Mouse (Mus musculus) lung, adult 18-20 months (tissue): ENCODE results near the gene Syt13.
A peak's percentile ranks its signal among the peaks of the same experiment; 100 is the strongest.

Source experiments
- DNase-seq, 2 experiments: peaks; one replicate each; pipeline ENCODE4 v3.0.0; 2022; ENCODE audit warnings: mixed read lengths in 2 of 2

Syt13 gene

DNA sequence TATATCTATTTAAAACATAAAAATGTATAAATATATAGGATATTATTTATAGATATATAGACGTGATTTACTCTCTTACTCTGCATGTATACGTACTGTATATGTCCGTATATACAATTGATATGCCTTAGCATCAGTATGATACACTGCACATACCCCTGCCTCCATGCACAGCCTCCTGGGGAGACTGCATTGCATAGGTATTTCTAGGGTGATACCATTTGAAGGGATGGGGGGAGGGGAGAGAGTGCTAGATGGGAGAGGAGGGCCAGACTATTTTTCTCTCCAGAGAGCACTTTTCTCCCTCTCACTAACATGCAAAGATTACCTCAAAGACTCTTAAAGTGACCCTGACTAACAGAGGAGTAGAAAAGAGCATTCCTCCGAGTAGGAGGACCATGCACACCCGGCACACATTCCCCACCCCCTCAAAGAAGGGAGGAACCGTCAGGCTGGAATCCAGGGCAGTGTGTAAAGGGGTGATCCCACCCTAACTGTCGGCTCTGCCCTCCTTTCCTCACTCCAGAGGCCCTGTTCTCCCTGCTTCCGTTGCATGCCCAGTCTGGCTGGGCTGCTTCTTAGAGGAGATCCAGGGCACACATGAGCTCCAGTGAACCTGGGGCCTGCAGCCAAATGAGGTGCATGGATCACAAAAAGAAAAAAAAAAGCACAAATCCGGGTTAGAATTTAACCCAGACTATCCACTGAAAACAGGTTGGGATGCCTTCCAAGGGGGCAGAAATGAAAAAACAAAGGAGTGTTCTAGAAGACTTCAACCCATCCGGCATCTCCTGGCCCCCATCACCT, 52.3 kb downstream of the Syt13 start:
- DNase-seq: peak; percentile 69 to 74

DNA sequence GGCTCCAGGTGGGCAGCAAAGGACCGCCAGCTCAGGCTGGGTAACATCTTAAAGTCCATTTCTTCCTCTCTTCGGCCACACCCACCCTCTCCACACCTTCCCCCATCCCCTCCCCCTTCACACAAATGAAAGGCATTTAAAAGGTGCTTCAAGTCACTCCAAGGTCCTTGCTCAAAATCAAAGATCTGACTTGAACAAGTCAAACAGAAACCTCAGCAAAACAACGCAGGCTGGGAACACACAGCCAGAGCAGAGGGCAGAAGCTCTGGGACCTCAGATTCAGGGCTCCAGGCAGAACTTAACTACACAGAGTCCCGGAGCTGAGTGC, 52.9 kb downstream of the Syt13 start:
- peak; percentile 47 to 57 for DNase-seq

DNA sequence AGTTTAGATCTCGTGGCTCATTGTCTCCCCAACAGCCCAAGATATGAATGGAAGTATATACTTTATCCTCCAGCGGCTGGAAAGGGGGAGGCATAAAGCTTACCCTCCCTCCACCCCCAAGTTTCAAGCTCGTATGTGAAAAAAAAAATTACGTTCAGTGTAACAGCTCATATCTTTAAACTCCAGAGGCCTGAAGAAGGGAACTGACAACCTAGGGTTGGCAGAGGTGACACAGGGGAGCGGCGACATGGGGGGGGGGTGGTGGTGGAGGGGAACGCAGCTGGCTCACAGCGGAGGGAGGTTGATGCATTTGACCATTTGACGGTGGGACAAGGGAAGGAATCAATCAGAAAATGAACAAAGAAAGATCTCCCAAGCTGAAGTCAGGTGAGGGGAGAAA, 56.2 kb downstream of the Syt13 start:
- no peak for DNase-seq

DNA sequence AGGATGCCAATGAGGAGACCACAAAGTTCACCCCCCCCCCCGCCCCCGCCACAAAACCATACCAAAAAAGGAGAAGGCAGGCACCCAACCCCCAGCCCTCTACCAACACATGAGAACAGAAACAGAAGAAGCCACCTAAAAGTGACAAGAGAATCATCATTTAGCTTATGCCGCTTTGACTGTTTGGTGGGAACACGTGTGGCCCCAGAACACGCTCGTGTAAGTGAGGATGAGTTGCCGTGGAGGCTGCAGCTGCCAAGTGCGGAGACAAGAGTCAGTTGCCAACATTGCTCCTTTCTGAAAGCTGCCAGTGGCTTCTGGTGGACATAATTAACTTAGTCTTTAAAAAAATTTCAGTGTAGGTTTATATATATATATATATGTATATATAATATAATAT, 56.6 kb downstream of the Syt13 start:
- no peak for DNase-seq

DNA sequence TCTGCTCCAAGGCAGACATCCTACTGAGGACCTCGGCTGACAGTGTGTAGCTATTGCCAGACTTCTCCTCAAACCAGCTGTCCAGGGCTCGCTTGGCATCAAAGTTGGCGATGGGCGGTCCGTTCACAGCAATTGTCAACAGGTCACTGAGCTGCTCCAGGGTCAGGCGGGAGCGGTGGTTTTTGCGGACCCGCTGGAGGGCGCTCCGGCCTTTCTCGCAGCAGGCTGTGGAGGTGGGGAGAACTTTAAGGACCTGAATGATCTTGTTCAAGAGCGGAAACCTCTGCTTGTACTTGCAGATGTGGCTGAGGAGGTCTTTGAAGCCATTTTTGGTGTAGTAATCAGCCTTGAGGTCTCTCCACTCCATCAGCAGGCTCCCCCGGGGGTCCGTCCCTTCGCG, 57.2 kb downstream of the Syt13 start:
- DNase-seq: no peak

DNA sequence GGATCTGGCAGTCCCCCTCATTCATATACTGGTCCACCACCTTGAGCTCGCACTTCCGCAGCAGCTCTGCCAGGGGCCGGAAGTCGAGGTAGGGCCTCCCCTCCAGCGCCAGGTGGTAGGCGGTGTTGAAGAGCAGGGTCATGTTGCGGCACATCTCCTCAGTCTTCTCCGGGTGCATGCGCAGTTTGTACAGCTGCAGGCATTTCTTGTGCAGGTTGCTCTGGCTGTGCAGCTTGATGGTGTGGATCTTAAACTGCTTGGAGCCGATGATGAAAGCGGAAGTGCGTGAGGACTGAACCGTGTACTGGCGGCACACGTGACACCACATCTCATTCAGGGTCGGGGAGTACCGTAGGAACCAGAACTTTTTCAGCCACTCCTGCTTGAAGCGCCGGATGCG, 58.7 kb downstream of the Syt13 start:
- no peak for DNase-seq

DNA sequence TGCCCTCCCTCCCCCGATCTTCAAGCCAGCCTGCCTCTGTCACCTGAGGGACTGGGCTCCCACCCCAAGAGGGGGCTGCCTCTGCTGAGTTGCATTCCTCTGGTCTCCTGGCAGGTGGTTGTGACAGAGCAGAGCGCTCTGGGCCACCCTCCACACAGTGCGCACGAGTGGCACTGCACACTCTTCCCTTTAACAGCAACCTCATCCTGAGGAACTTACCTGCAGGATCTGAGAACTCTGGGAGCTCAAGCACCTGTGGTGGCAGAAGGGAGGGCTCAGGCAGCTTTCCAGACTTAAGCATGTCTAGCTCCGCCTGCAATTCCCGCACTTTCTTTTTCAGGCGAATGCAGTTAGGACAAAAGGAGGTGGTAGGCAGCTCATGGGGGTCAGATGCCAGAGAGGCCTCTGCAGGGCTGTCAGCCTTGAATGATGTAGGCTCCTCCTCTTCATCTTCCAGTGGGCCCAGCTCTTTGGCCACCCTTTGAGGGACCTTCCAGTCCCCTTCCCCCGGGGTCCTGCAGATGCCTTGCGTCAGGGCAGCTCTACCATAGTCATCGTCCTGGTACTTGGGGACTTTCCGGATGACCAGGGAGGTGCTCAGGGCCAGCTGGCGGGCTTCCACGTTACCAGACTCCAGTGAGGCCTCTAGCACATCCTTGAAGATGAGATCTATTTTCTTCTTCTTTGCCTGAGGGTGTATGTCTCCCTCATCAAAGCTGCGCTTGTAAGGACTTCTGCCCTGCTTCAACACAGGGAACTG, 60.3 kb downstream of the Syt13 start:
- DNase-seq: peak; percentile 48 to 54

DNA sequence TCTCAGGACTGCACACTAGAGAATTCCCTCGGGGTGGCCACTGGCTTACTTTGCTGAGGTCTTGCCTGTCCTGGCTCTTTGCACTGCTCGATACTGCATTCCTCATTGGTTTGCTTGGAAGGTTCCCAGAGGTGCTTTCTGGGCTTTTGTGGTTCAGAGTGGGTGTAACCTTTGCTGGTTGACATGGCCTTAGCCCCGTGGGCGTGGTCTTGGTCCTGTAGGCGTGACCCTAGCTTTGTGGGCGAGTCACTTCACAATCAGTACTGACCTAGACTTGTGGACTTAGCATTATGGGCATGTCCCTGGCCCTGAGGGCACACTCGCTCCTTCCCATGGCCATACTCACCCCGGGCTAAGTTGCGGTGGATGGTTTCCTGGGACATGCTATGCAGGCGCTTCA, 65.3 kb downstream of the Syt13 start:
- peak; percentile 37 to 62 for DNase-seq

DNA sequence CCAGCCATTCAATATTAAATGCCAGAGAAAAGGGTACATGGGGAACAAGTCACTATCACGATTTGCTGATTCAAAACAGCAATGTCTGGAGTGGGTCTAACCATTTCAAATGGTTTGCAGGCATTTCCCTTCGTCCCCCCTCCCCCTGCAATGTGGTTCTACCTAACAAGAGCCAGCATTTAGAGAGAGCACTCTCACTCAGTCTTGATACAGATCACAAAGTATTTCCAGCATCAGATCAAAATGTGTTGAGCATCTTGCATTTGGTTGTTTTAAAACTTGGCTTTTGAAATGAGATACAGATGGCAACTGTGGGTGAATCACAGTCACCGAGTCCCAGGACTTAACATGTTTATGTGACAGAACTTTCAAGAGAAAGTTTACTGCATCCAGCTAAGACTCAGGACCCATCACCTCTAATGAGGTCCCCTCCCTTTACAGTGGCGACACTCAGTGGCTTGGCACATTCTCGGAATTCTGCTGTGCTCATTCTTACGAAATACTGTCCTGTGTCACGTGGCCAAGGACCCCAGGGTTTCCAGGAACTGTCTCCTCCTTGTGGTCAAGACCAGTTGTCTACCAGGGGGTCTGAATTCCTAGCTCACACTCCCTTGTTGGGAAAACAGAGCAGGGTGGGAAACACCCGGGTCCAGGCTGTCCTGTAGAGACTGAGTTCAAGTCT, 67.8 kb downstream of the Syt13 start:
- DNase-seq: peak; percentile 62 to 79

DNA sequence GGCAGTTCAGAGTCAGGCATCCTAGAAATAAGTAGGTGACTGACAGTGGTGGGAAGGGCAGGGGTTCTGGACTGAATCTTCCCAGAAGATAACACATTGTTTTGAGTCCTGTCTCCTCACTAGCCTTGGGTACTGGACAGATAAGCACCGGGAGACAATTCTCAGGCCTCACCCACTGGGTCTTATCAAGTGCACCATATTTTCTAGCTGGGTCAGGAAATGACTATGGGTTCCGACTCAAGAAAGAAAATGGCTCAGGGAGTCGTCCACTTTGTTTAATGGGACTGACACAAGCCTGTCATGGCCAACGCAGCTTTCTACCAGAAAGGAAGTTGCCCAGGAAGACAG, 68.3 kb downstream of the Syt13 start:
- DNase-seq: peak; percentile 35 to 65

DNA sequence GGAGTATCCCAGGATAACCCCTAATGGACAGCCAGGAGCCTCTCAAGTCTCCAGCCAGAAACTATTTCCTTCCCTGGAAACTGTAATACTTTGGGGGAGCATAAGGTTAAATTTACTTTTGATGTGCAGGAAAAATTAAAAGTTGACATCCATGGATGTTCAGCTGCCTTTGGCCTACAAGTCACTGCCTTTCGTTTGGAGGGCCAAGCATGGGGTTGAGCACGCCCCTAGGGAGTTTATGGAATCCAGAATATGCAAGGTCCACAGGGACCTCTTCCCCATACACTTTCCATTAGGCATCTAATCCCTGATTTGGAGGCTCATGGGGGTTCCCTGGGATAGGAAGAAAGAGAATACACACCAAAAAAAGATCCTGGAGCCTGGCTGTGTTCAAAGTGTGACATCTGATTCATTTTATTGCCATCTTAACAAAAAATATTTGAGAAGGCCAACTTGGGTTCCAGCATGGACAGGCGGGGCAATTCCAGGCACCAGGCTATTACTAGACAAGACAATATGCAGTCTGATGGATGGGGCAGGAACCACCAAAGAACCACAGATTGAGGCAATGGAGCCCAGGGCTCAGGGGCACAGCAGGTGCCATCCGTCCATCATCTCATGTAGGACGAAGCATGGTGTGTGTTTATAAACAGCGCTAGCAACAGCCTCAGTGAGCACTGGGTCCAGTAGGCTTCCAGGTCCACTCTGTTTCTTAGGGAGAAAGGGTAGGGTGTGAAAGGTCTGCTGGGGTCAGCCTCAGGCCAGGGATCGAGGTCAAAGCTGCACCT, 69.6 kb downstream of the Syt13 start:
- no peak for DNase-seq

DNA sequence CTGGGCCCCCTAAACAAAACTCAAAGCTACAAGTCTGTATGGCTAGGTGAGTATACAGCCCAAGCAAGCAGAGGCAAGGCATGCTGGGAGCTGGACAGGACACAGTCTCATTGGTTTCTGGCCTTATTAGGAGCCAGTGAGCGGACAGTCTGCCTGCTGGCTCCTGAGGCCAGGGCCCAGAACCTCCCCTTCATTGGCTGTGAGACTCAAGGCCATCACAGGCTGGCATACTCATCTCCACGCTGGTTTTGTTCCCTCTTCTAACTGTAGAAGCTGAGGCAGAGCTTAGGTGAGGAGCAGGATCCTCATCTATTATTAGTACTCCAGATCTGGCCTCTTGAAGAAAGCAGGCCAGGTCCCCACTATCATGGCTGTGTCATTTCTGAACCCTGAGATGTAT, 70.3 kb downstream of the Syt13 start:
- DNase-seq: no peak

DNA sequence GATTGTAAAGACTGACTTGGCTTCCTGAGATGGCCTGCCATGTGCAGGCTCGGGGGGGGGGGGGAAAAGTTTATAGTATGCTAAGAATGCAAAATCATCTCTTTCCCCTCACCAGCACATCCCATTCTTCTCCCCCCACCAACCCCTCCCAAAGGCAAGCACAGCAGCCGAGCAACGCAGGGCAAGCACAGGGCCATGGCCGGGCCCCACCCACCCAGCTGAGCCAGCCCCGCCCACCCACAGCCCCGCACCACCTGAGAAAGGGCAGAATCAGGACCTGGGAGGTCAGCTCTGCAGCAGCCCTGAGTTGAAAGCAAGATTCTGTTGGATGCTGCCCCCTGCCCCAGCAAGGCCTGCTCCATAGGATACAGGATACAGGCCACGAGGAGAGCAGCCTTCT, 70.7 kb downstream of the Syt13 start:
- no peak for DNase-seq

DNA sequence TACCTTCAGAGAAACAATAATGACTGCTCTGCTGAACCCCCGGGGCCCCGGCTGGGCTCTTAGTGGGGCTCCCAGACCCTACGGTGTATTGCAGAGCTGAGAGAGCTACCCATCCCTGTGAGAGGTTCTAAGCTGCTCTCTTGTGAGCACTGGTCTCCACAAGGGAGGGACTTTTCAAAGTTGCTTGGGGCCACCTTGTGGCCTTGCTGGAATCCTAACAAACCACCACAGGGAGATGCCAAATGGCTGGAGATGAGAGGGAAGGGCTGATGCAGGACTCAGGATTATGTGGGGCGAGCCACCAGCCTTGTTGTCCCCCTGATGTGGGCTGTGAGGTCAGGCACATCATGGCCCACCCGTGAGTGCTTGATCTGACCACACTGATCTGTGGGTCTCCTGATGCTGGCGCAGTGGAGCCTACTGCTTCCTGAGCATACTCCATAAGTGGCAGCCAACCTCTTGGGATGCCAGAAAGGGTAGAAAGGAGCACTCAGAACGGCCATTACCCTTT, 72.3 kb downstream of the Syt13 start:
- DNase-seq: peak; percentile 48 to 65

DNA sequence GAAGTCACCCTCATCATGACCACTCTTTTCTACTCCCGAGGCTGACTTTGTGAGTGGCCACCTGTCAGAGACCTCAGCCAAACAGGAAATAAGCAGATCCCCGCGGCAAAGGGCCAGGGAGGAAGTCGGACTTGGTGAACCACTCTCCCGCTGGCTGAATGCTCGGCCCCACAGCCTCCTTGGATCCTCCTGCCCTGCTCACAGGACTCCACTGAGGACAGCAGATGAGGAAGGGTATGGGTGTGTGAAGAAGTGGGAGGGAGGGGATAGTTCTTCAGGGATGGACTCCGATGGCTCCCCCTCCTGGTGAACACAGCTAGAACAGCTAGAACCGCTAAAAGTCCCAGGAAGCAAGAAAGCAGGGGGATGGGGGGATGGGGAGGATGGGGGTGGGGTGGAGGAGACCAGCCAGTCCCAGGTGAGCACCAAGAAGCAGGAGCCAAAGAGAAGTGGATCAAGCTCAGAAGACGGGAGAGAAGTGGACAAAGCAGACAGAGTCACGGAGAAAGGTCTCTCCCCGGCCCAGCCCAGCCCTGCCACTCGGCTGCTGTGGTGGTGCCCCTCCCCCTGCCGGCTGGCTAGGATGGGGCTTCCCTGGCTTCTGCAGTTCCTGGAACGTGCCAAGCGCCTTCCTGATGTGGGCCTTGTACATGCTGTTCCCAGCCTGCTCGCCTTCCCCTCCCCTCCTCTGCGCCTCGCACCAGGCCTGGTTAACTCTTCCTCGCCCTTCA, 73.2 kb downstream of the Syt13 start:
- peak; percentile 88 to 94 for DNase-seq

DNA sequence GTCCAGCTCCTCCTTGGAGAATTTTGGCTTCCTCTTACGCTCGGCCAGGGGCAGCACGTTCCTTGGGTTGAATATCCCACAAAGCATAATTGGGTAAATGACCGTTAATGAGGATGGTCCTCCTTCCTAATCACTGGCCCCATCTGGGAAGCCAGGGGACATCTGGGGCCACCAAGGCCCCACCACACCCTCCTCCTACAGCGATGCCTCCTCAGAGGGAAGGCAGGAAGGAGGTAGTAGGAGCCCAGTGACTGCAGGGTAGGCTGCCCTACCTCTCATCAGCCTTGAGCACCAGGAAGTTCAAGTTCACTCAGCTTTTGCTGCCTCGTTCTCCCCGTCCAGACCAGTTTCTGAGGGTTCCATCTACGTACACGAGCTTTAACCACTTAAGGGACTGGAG, 74.7 kb downstream of the Syt13 start:
- no peak for DNase-seq

DNA sequence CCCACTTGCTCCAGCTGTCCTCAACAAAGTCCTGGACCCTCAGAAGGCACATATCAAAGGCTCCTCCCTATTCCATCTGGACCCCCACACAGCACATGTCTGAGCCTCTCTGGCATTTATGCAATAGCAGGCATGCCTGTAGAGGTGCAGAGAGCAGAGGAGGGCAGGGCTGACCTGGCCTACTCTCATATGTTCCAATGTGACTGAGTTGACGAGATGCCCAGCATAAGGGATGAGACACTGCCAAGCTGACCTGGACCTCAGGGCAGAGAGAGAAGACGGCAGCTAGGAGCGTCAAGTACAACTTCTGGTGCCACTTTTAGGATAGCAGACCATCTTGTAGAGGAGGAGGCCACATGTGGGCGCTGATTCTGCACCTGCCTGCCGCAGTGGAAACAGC, 77.1 kb downstream of the Syt13 start:
- DNase-seq: no peak

DNA sequence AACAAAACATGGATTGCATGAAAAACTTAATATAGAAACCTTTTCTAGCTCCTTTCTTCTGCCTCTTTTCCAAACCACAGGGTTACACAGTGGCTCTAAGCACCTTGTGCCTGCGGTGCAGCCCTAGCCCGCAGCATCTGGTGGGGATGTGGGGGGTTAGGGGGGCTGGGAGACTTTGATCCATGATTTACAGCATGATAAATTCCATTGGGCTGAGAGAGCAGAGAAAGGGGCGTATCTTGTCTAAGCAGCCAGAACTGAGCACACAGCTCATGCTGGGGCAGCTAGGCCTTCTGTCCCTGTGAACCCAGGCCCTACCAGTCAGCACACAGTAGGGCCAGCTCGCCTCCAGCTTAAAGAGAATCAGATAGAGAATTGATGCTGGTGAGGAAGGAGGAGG, 90.1 kb downstream of the Syt13 start:
- no peak for DNase-seq
